Mouse (Mus musculus) v-Abl transformed pro-B cells (cell line): ENCODE data around the gene Sema4g.

ENCODE experiments used
- in situ Hi-C, 2 experiments: fragments of 400-800 bp; cut with MboI; formaldehyde crosslinking; loops; one replicate each; pipeline ENCODE4 v1.15.1; 2025; ENCODE audit not compliant: unreplicated experiment in 2 of 2

The Sema4g gene

DNA sequence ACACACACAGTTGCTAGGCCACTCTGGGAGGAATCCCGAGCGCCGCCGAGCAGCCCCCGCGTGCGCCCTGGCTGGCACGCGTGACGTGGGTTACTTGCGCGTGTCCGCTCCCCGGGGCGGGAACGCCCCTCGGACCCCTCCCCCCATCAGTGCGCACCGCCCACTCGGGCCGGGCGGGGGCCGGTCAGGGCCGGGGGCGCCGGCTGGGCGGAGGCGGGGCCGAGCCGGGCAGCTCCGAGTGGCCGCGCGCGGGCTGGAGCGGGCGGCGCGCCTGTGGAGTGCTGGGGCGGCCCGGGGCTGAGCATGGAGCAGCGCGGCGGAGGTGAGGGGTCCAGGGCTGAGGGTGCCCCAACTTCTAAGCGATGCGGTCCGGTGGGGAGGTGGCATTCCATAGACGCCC, 29.0 kb downstream of the Sema4g start:
- in situ Hi-C loops = loop anchor here in 1 of 2 experiments (25.0 kb wide), 1 partner anchor 1331 kb away; the partner anchor contains the start of gene Entpd7

DNA sequence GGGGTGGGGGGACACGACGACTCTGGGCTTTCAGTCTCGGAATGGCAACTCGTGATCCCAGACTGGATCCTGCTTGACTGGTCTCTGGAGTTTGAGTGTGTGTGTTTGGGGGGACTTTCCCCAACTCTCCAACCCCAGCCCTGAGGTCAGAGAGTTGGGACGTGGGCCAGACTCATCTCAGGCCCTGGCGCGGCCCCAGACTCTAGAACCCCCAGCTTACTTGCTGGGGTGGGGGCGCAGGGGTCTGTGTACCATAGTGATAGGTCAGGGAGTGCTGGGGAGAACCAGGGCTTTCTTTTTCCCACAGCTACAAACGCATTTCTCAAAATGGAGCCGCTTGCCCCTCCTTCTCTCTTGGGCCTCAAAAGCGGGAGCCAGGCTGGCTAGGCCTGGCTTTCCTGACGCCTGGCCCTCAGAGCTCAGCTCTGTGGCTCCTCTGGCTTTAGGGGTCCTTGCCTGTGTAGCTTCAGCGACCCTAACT, 29.5 kb downstream of the Sema4g start:
- in situ Hi-C loops = loop anchor here in 1 of 2 experiments (25.0 kb wide), 1 partner anchor 1331 kb away; the partner anchor contains the start of gene Entpd7

DNA sequence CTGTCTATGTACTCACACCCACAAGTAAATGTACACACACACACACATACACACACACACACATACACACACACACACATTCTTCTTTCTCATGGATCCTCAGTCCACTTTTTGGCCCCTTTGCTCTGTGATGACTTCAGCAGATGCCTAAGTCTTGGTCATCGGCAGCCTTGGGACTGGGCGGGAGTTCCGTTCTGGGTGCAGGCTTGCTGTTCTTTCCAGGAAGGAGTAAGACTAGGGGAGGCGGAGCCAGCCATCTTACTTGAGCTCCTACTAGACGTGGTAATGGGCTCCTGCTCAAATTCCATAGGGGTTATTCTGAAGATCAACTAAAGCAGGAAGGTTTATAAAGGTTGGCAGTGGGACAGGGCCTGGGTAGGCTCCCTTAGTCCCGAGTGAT, 31.4 kb downstream of the Sema4g start:
- in situ Hi-C loops = loop anchor here in 1 of 2 experiments (25.0 kb wide), 1 partner anchor 1333 kb away; the partner anchor contains the start of gene Entpd7

DNA sequence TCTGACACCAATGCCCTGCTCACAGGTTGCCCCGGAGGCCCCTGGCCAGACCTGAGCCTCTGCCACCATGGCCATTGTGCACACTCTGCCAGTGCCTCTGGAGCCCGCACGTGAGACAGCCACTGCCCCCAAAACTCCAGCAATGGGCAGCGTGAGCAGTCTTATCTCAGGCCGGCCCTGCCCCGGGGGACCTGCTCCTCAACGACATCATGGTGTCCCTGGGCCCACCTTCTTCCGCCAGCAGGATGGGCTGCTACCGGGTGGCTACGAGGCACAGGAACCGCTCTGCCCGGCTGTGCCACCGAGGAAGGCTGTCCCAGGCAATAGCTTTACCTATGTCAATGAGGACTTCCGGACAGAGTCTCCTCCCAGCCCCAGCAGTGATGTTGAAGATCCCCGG, 32.5 kb downstream of the Sema4g start:
- in situ Hi-C loops = loop anchor here in 1 of 2 experiments (25.0 kb wide), 1 partner anchor 1334 kb away; the partner anchor contains the start of gene Entpd7

DNA sequence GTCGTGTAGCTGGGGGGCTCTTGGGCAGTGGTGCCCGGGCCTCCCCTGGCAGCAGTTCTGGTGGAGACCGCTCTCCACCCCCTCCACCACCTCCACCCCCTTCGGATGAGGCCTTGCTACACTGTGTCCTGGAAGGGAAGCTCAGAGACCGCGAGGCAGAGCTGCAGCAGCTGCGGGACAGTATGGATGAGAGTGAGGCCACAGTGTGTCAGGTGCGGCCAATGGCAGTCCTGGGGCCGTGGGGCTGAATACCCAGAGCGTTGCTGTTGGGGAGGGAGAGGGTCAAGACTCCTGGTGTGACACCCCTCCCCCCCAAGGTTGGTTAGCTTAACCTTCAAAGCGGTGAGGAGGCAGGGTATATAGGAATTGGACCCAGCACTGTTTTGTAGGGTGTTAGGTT, 35.1 kb downstream of the Sema4g start:
- in situ Hi-C loops = loop anchor here in 1 of 2 experiments (25.0 kb wide), 1 partner anchor 1337 kb away; the partner anchor contains the start of gene Entpd7

DNA sequence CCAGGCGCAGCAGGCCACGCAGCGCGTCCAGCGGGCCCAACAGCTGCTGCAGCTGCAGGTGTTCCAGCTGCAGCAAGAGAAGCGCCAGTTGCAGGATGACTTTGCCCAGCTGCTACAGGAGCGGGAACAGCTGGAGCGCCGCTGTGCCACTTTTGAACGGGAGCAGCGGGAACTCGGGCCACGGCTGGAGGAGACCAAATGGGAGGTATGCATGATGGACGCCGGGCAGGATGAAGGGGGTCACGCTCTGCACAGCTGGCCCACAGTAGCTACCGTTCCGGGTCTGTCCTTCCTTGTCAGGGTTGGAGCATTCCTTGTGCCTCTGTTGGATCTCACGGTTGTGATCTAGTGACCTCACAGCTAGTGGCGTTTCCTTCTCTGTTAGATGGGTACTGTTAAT, 35.9 kb downstream of the Sema4g start:
- in situ Hi-C loops = loop anchor here (25.0 kb wide), 2 partner anchors 437 to 1337 kb away; partner anchors contain the start of gene Entpd7 (in 1 of the 2)

DNA sequence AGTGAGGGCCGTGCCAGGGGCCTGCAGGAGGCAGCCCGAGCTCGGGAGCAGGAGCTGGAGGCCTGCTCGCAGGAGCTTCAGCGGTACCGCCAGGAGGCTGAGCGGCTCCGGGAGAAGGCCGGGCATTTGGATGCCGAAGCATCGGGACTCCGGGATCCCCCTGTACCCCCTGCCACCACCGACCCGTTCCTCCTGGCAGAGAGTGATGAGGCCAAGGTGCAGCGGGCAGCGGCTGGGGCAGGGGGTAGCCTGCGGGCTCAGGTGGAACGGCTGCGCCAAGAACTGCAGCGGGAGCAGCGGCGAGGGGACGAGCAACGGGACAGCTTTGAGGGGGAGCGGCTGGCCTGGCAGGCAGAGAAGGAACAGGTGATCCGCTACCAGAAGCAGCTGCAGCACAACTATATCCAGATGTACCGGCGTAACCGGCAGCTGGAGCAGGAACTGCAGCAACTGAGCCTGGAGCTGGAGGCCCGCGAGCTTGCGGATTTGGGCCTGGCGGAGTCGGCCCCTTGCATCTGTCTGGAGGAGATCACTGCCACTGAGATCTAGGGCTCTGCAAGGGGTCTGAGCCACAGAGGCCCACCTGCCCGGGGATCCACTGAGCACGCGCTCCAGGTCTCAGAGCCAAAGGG, 37.2 kb downstream of the Sema4g start:
- in situ Hi-C loops = loop anchor here in 1 of 2 experiments (25.0 kb wide), 1 partner anchor 439 kb away; no protein-coding TSS in a partner anchor

DNA sequence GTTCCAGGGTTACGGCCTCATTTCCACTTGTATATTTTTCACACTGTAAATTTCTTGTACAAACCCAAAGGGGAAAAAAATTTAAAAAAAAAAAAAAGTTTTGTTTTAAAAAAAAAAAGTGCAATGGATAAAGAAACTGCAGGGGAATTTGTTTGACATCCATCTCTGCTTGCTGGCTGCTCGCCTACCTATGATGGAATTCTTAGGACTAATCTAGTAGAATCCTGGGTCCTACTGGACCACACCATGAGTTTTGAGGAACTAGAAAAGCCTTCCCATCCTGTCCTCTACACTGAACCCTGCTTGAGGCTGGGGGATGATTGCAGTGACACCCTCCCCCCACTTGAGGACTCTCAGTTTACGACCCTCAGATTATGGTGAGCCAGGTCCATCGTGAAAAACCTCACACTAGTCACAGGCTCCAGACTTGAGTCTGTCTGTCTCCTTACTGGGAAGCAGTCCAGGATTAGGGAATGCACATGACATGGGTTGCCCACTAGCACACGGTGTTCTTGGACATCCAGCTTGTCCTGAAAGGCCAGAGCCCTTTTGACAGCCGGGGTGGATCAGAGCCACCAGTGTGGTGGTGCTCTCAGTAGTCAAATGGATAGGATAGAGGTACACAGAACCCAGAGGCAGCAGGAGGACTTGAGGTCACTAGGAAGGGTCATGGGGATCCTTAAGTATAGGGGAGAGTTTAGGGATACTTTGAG, 38.2 kb downstream of the Sema4g start:
- in situ Hi-C loops = loop anchor here in 1 of 2 experiments (25.0 kb wide), 1 partner anchor 440 kb away; no protein-coding TSS in a partner anchor

DNA sequence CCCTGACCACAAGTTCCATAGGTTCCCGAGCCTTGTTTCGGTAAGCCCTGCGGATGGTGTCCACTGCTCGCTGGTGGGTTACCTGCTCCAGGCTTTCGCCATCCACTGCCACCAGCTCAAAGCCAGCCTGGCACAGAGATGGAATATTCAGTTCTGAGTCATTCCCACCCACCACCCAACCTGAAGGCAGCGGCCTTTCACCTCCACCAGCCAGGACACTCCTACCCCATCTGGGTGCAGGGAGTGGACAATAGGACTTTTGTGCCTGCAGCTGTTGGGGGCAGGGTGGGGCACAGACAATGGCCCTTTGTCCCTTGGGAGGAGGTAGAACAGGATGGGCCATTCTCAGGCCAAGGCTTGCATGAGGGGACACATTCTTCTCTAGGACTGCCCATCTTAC, 38.9 kb downstream of the Sema4g start:
- in situ Hi-C loops = loop anchor here in 1 of 2 experiments (25.0 kb wide), 1 partner anchor 441 kb away; no protein-coding TSS in a partner anchor

DNA sequence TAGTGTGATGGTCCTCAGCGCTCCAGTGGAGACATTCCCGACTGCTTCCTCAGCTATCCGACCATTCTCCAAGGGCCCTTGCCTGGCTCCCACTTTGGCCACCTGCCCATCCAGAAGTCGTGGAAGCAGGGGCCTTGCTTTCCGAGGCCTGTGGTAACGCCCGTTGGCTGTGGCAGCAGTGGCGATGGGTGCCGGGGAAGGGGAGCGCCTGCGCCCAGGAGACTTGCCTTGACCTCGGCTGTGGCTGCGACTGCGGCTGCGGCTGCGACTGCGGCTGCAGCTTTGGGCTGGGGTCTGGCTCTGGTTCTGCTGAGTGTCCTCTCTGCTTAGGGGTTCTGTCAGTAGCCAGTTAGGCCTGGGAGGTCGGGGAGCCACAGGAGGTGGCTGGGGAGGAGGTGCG, 39.8 kb downstream of the Sema4g start:
- in situ Hi-C loops = loop anchor here in 1 of 2 experiments (25.0 kb wide), 1 partner anchor 441 kb away; no protein-coding TSS in a partner anchor

DNA sequence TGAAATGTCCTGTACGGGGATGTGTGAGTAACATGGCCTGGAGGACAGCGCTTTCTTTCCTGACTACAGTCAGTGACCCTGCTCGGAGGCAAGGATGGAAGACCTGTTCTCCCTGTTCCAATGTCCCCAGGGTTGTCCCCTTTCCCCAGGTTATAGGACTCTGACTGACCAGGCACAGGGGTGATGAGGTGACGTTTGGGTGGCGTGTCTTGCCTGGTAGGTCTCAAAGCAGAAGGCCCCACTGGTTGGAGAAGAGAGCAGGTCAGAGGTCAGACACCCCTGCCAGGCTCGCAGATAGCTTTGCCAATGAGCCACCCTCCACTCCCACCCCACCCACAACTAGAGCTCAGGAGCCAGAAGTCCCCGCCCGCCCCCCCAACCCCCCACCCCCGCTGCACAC, 40.7 kb downstream of the Sema4g start:
- in situ Hi-C loops = loop anchor here in 1 of 2 experiments (25.0 kb wide), 1 partner anchor 442 kb away; no protein-coding TSS in a partner anchor

DNA sequence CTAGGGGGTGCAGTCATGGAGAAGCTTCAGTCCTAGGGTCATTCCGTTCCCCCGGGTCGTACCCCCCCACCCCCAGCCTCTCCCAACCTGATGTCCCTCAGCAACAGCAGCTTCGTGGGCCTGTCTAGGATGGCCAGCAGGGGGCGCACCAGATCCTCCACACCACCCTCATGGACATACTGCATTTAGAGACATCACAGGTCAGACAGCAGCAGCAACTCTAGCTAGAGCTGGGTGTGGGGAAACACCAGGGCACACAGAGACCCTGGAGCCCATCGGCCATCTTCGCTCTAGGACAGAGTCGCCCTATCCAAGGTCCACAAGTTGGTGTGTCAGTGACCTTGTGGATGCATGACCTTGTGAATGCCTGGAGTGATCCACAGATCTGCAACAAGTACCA, 41.2 kb downstream of the Sema4g start:
- in situ Hi-C loops = loop anchor here (5.0 to 25.0 kb wide), 4 partner anchors 38 to 445 kb away; partner anchors contain the start of gene Sema4g (in 1 of the 2)

DNA sequence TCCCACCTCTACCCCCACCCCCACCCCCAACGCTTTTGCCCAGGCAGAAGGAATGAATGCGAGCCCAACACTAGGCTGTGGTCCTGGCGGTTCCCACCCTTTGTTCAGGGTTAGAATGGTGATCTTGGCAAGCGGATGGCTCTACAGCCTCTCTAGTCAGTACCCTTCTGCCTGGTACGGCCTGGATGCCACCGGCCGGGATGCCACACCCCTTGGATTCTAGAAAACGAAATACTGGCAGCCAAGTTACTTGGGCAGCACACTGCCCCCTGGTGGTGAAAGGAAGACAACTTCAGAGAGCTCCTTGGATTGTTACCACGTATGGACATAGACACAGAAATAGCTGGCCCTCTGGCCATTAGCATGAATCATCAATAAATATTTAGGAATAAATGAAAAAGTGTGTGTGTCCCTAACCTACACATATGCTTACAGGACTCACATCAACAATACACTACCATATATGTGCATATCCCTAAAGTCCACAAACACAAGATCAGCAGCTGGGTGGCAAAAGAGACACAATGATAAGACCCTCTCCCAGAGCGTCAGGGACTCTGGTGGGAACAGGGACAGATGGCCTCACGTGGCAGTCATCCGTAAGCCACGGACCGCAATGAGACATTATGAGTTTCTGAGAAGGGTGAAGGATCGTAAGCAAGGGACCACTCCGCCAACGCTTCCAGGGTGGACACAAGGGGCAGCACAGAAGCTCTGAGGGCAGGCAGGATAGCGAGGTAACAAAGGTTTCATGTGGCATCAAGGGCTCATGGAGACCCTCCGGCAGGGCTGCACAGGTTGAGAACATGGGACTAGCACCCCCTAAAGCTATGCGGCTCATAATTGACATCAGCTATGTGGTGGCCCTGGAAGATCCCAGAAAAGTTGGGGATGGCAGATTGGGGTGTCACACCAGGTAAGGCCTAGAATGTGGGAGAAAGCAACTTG, 42.1 kb downstream of the Sema4g start:
- in situ Hi-C loops = loop anchor here (5.0 to 25.0 kb wide), 4 partner anchors 39 to 446 kb away; partner anchors contain the start of gene Sema4g (in 1 of the 2)

DNA sequence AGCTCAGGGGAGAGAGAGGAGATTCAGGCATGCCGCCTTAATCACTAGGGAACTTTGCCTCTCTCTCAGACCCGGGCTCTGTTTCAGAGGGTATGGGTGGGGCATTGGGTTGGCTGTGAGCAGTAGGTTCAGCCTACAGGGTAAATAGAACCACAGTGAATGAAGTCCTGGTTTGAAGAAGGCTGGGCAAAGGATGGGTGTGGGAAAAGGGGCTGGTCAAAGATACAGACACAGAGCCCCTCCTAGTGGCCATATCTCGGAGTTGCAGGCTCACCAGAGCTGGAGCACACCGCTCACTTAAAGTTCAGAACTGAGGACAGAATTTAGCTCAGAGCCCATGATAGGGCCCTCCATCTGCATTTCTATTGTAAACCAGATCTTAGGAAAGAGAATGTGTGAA, 42.9 kb downstream of the Sema4g start:
- in situ Hi-C loops = loop anchor here (5.0 to 25.0 kb wide), 4 partner anchors 39 to 447 kb away; partner anchors contain the start of gene Sema4g (in 1 of the 2)

DNA sequence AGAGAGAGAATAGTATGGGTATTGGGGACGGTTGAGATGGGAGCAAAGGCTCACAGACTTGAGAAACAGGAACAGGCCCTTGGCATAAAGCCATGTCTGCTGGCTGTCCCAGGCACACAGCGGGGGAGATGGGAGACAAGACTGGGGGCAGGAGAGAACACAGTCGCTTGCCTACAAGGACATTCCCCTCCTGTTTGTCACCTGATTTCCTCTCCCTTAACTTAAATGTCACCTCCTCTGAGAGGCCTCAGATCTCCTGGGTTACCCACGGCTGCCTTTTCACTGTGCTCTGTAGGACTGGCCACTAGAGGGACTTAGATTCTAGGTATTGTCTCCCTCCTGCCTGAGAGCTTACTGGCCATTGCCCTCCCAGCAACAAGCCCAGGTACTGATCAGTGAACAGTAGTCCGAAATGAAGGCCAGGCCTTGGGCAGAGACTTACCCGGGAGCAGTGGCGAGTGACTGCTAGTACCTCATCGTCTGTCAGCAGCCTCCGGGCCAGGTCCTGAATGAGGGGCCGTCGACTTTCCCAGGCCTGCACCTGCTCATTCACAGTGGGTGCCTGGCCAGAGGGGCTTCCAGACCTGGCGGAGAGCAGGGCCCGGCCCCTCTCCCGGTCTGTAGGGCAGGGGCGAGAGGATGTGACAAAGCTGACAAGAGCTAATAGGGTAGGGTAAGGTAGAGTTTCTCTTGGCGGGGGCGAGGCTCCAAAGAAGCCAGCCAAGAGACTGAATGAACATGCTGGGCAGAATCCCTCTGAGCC, 43.9 kb downstream of the Sema4g start:
- in situ Hi-C loops = loop anchor here (5.0 to 25.0 kb wide), 4 partner anchors 40 to 448 kb away; partner anchors contain the start of gene Sema4g (in 1 of the 2)

DNA sequence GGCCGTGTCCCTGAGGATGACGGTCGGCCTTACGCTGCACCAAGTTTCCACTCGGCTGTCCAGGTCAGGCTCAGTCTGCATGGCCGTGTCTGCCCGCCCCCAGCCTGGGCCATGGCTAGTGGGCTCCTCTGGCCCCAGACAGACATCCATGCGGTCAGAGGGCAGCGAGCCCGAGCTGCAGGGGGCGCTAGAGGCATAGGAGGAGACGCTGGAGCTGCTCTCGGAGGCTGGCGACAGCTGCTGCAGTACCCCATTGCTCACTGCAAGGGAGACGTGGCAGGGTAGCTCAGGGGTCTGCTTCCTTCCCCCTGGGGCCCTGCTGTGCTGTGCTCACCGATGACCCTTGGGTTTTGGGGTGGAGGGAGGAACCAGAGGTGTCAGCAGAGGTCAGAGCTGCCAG, 48.0 kb downstream of the Sema4g start:
- in situ Hi-C loops = loop anchor here (10.0 to 25.0 kb wide), 2 partner anchors 450 to 452 kb away; no protein-coding TSS in a partner anchor

DNA sequence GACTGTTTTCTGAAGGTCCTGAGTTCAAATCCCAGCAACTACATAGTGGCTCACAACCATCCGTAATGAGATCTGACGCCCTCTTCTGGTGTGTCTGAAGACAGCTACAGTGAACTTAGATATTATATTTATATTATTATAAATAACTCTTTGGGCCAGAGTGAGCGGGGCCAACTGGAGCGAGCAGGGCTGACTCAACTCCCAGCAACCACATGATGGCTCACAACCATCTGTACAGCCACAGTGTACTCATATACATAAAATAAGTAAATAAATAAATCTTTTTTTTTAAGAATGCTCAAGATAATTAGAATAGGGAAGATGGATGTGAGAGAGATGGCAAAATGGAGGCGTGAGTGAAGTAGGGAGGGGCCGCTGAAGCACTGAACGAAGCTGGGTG, 49.3 kb downstream of the Sema4g start:
- in situ Hi-C loops = loop anchor here (10.0 to 25.0 kb wide), 2 partner anchors 451 to 453 kb away; no protein-coding TSS in a partner anchor

DNA sequence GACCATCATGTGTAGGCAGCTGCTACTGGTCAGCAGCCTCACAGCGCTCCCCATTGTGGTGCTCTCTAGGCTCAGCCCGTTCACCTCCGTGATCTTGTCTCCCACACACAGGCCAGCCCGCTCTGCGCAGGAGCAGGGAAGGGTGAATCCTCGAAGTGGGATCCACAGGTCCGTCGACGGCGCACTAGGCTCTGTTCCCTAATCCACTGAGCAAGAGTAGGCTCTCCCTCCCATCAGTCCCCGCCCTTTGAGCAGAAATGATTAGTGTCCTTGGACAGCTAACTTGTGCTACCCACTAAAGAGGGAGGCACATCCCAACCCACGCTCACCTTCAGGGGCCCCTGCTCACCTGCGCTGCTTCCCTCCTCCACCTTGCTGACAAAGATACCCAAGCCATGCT, 51.3 kb downstream of the Sema4g start:
- in situ Hi-C loops = loop anchor here in 1 of 2 experiments (25.0 kb wide), 1 partner anchor 453 kb away; no protein-coding TSS in a partner anchor
